Mouse (Mus musculus) erythroblast, embryonic 14.5 days (primary cell): ENCODE measurements around the gene Gpr55.

Experiments
- GATA1 ChIP-seq: IDR thresholded peaks from 2 replicates; pipeline ENCODE4 v1.6.1; 2012; ENCODE audit warnings: low read length, inconsistent platforms, mixed read lengths
- TAL1 ChIP-seq: IDR thresholded peaks from 3 replicates; pipeline ENCODE4 v1.6.1; 2012; ENCODE audit warnings: low read length, inconsistent platforms, mixed read lengths

DNA sequence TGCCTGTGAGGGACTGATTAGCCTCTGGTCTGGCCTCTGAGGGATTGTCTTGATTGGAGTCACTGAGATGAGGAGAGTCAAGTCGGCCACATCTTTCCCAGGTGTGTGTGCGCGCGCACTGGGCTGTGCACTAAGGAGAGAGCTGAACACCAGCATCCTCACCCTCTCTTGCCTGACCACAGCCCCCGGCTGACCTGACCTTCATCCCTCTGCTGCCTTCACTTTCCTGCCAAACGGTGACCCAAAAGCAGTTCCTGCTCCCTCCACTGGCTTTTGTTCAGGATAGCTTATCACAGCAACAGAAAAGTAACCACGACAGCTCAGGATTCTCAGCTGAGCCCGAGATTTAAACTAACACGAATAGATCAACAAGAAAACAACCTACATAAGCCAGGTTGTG is 31.4 kb upstream of the Gpr55 start:
- TF ChIP-seq GATA1 (no peak), TAL1 (no peak)
